Mouse (Mus musculus): ENCODE measurements at regions not wholly inside any gene's neighbourhood (a gene's known extent, or its start where the extent isn't known, plus 50 kb on each side); places are given as distances from the start of the nearest gene placed in this dataset.
A peak's percentile ranks its signal among the peaks of the same experiment; 100 is the strongest.

GRCm38 (mm10) chr15:17101182-17101581, 372.6 kb downstream of the Cdh9 start:
- H3K9ac ChIP-seq (ENCODE audit: control insufficient read depth, low read depth, low read length, poor library complexity, severe bottlenecking): no peak overlapping the region
- H3K79me2 ChIP-seq (ENCODE audit: control insufficient read depth, insufficient read depth, low read length, poor library complexity): no peaks in the 10 kb centered on the region
- H3K4me3 ChIP-seq (ENCODE audit: control insufficient read depth in 1 of 2, insufficient read depth in 1 of 2, low read depth in 2 of 2, low read length in 2 of 2): no peak overlapping the region
- peaks cover 0 to 6% of the 10 kb centered on the region in 2 experiments; a peak in 1 of 4 replicates for H3K4me1 ChIP-seq (ENCODE audit: control insufficient read depth in 1 of 2, insufficient read depth in 2 of 2, low read length in 2 of 2)
- H3K9me3 ChIP-seq (replicated peaks; ENCODE audit: insufficient read depth, low read length): no peaks in the 10 kb centered on the region
- H3K27ac ChIP-seq (ENCODE audit: control insufficient read depth, low read depth, low read length): no peak overlapping the region
- H3K27me3 ChIP-seq (ENCODE audit: control insufficient read depth in 1 of 2, insufficient read depth in 2 of 2, low read length in 2 of 2): no peaks in the 10 kb centered on the region
- H3K36me3 ChIP-seq (ENCODE audit: control insufficient read depth in 1 of 2, insufficient read depth in 2 of 2, low read length in 2 of 2): peaks cover 0 to 10% of the 10 kb centered on the region in 2 experiments; a peak in 2 of 4 replicates
- TF ChIP-seq HCFC1 (IDR thresholded peaks at IDR 0.05; ENCODE audit: low read depth, low read length) (no peak), MYB (IDR thresholded peaks at IDR 0.05; ENCODE audit: low read depth, low read length) (no peak), RCOR1 (IDR thresholded peaks at IDR 0.05; ENCODE audit: low read depth, low read length) (peak; percentile 83; the same call in 1 of the 2 replicates), MAFK (IDR thresholded peaks at IDR 0.05; ENCODE audit: borderline replicate concordance, low read depth, low read length) (peak; percentile 38; the same call in 1 of the 2 replicates), CHD1 (IDR thresholded peaks at IDR 0.05; ENCODE audit: low read depth, low read length) (no peak), USF1 (IDR thresholded peaks at IDR 0.05; ENCODE audit: low read depth, low read length) (no peak), EP300 (IDR thresholded peaks at IDR 0.05; ENCODE audit: low read depth in 1 of 2, low read length in 2 of 2) (peak; percentile 83 to 87), ETS1 (IDR thresholded peaks at IDR 0.05; ENCODE audit: low read depth, low read length) (peak; percentile 81), TCF12 (IDR thresholded peaks at IDR 0.05; ENCODE audit: low read depth, low read length) (peak; percentile 52; the same call in 1 of the 2 replicates), MEF2A (IDR thresholded peaks at IDR 0.05; ENCODE audit: extremely low read depth, insufficient replicate concordance, low read depth, low read length, poor library complexity, severe bottlenecking) (no peak), MYC (IDR thresholded peaks at IDR 0.05; ENCODE audit: low read depth, low read length) (no peak), GATA1 (IDR thresholded peaks at IDR 0.05; ENCODE audit: low read depth, low read length) (peak; percentile 89)
- DNase-seq (ENCODE audit: low read depth, low spot score): peak; percentile 44

- no peaks in the 10 kb centered on the region for H3K9me3 ChIP-seq (replicated peaks; ENCODE audit: insufficient read depth, low read length)
- no peak overlapping the region for H3K27ac ChIP-seq (ENCODE audit: control insufficient read depth, low read depth, low read length)
- no peak overlapping the region for H3K9ac ChIP-seq (ENCODE audit: control insufficient read depth, low read depth, low read length, poor library complexity, severe bottlenecking)
- peak; percentile 8 for DNase-seq (ENCODE audit: low read depth, low spot score)
- no peaks in the 10 kb centered on the region for H3K27me3 ChIP-seq (ENCODE audit: control insufficient read depth in 1 of 2, insufficient read depth in 2 of 2, low read length in 2 of 2)
- TF ChIP-seq E2F4 (IDR thresholded peaks at IDR 0.05; ENCODE audit: borderline replicate concordance, low read depth, low read length): no peak
- TF ChIP-seq GATA1 (IDR thresholded peaks at IDR 0.05; ENCODE audit: low read depth, low read length): 0 out of 2 replicates have a peak, but pooled peaks have one; percentile 58
- TF ChIP-seq EP300 (IDR thresholded peaks at IDR 0.05; ENCODE audit: low read depth in 1 of 2, low read length in 2 of 2): 0 out of 4 replicates have a peak, but pooled peaks of 1 of the 2 experiments have one; percentile 25
- H3K4me3 ChIP-seq (ENCODE audit: control insufficient read depth in 1 of 2, insufficient read depth in 1 of 2, low read depth in 2 of 2, low read length in 2 of 2): no peak overlapping the region
- H3K36me3 ChIP-seq (ENCODE audit: control insufficient read depth in 1 of 2, insufficient read depth in 2 of 2, low read length in 2 of 2): peaks cover 0 to 3% of the 10 kb centered on the region in 2 experiments; a peak in 2 of 4 replicates
- no peaks in the 10 kb centered on the region for H3K79me2 ChIP-seq (ENCODE audit: control insufficient read depth, insufficient read depth, low read length, poor library complexity)
- peaks cover 0 to 6% of the 10 kb centered on the region in 2 experiments; a peak in 2 of 4 replicates for H3K4me1 ChIP-seq (ENCODE audit: control insufficient read depth in 1 of 2, insufficient read depth in 2 of 2, low read length in 2 of 2)
Observed at GRCm38 (mm10) chr15:17135721-17136120, 407.2 kb downstream of the Cdh9 start.

- no peaks in the 10 kb centered on the region for H3K79me2 ChIP-seq (ENCODE audit: control insufficient read depth, insufficient read depth, low read length, poor library complexity)
- H3K27ac ChIP-seq (ENCODE audit: control insufficient read depth, low read depth, low read length): no peak overlapping the region
- DNase-seq (ENCODE audit: low read depth, low spot score): no peak
- no peaks in the 10 kb centered on the region for H3K9me3 ChIP-seq (replicated peaks; ENCODE audit: insufficient read depth, low read length)
- H3K27me3 ChIP-seq (ENCODE audit: control insufficient read depth in 1 of 2, insufficient read depth in 2 of 2, low read length in 2 of 2): no peaks in the 10 kb centered on the region
- no peak overlapping the region for H3K4me3 ChIP-seq (ENCODE audit: control insufficient read depth in 1 of 2, insufficient read depth in 1 of 2, low read depth in 2 of 2, low read length in 2 of 2)
- no peak overlapping the region for H3K9ac ChIP-seq (ENCODE audit: control insufficient read depth, low read depth, low read length, poor library complexity, severe bottlenecking)
- no peaks in the 10 kb centered on the region for H3K36me3 ChIP-seq (ENCODE audit: control insufficient read depth in 1 of 2, insufficient read depth in 2 of 2, low read length in 2 of 2)
- no peaks in the 10 kb centered on the region for H3K4me1 ChIP-seq (ENCODE audit: control insufficient read depth in 1 of 2, insufficient read depth in 2 of 2, low read length in 2 of 2)
- TF ChIP-seq SIN3A (IDR thresholded peaks at IDR 0.05; ENCODE audit: low read length) (no peak), RCOR1 (IDR thresholded peaks at IDR 0.05; ENCODE audit: low read depth, low read length) (no peak), CTCF (IDR thresholded peaks at IDR 0.05 in 2 of 3, conservative IDR thresholded peaks at IDR 0.05 in 1 of 3; ENCODE audit: control insufficient read depth in 1 of 3, insufficient read depth in 1 of 3, low read depth in 2 of 3, low read length in 3 of 3, poor library complexity in 1 of 3, severe bottlenecking in 1 of 3) (no peak), MXI1 (IDR thresholded peaks at IDR 0.05; ENCODE audit: low read depth, low read length) (no peak), CHD1 (IDR thresholded peaks at IDR 0.05; ENCODE audit: low read depth, low read length) (no peak), SMC3 (IDR thresholded peaks at IDR 0.05; ENCODE audit: low read depth, low read length) (no peak), BHLHE40 (IDR thresholded peaks at IDR 0.05; ENCODE audit: borderline replicate concordance, low read depth, low read length) (no peak), ZKSCAN1 (IDR thresholded peaks at IDR 0.05; ENCODE audit: low read depth, low read length) (no peak), TBP (IDR thresholded peaks at IDR 0.05; ENCODE audit: low read depth, low read length) (no peak), JUND (IDR thresholded peaks at IDR 0.05; ENCODE audit: low read depth, low read length) (no peak), ZC3H11A (IDR thresholded peaks at IDR 0.05; ENCODE audit: low read depth, low read length) (no peak), RAD21 (IDR thresholded peaks at IDR 0.05; ENCODE audit: low read depth, low read length) (no peak), CHD2 (IDR thresholded peaks at IDR 0.05; ENCODE audit: low read length) (no peak), USF2 (IDR thresholded peaks at IDR 0.05; ENCODE audit: borderline replicate concordance in 1 of 2, insufficient read depth in 1 of 2, low read depth in 1 of 2, low read length in 2 of 2) (no peak), MAFK (IDR thresholded peaks at IDR 0.05; ENCODE audit: borderline replicate concordance, low read depth, low read length) (no peak)
Observed at GRCm38 (mm10) chr15:17180164-17180563, 451.6 kb downstream of the Cdh9 start.
